Mouse (Mus musculus): ENCODE measurements at regions not wholly inside any gene's neighbourhood (a gene's known extent, or its start where the extent isn't known, plus 50 kb on each side); places are given as distances from the start of the nearest gene placed in this dataset.
"Not testable (repeated sequence)": the region's sequence is repeated elsewhere in the genome, so short reads cannot be mapped to it uniquely, and the experiment has no call there.

DNA sequence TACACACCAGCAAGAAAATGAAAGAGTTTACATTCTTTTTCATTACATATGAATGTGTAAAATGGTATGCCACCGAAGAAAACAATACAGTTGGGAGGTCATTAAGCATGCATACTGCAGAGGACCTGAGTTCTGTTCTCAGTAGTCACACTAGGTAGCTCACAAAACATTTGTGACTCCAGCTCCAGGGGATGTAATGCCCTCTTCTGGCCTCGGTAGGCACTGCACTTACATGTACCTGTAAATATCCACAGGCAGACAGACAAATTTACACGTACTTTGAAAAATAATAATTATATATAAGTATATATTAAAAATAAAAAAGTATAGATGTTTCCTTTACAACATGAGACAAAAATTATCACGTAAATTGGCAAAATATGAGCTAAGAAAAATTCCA is 342.3 kb upstream of the Gm28363 start:
- TF ChIP-seq GATA1 (IDR thresholded peaks at IDR 0.05; ENCODE audit: borderline replicate concordance, low read length), result no peak
- TF ChIP-seq CTCF (IDR thresholded peaks at IDR 0.05; ENCODE audit: low read depth, low read length), result 0 out of 2 replicates have a peak, but pooled peaks have one; percentile 5
- no peak for TF ChIP-seq POLR2AphosphoS5 (IDR thresholded peaks at IDR 0.05; ENCODE audit: insufficient replicate concordance, low read depth, low read length)
- Histone ChIP-seq H3K9me3 (replicated peaks) (peaks cover 16% of the 10 kb centered on the region), H3K36me3 (replicated peaks) (no peaks in the 10 kb centered on the region), H3K27me3 (ENCODE audit: insufficient read depth, low read length) (no peaks in the 10 kb centered on the region), H3K4me1 (ENCODE audit: insufficient read depth, low read depth, low read length) (no peaks in the 10 kb centered on the region), H3K4me3 (ENCODE audit: low read depth, low read length) (no peak overlapping the region)
- ATAC-seq (ENCODE audit: extremely low read depth, insufficient number of reproducible peaks, low FRiP score, poor library complexity, severe bottlenecking), result no peak
- no peak for DNase-seq (ENCODE audit: low spot score)

DNA sequence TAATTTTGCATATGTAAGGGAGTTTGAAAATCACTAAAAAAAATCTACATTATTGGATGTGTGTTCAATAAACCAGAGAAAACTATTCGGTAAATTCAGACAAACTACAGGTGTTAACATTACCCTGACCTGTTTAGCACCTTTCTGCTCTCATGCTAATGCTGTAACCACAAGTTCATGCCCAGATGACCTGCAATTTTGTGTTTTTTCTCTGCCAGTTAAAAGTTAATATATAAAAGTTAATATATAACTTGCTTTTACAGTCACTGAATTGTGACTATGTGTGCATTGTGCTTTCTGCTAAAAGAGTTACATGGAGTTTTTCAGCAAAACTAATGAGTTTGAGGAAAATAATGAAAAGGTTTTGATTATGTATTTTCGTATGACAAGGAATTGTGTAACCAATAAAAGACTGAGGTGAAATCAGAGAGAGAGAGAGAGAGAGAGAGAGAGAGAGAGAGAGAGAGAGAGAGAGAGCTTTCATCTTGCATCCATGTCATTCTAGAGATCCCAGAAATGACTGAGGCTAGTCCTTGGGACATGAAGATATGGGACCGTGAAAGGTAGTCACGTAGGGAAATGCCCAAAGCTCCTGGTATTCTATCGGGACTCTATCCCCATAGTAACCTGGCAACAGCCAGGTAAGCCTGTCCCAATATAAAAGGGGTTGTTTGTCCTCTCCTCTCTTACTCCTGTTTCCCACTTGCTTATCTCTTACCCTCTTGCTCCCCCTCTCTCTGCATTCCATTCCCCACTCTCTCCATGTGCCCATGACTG is 340.3 kb upstream of the Gm28363 start:
- no peak for ATAC-seq (ENCODE audit: extremely low read depth, insufficient number of reproducible peaks, low FRiP score, poor library complexity, severe bottlenecking)
- no peak for TF ChIP-seq POLR2AphosphoS5 (IDR thresholded peaks at IDR 0.05; ENCODE audit: insufficient replicate concordance, low read depth, low read length)
- TF ChIP-seq GATA1 (IDR thresholded peaks at IDR 0.05; ENCODE audit: borderline replicate concordance, low read length), result no peak
- no peak for TF ChIP-seq CTCF (IDR thresholded peaks at IDR 0.05; ENCODE audit: low read depth, low read length)
- TF ChIP-seq TAL1 (conservative IDR thresholded peaks at IDR 0.05; ENCODE audit: low read depth, low read length), result no peak
- TF ChIP-seq GATA2 (IDR thresholded peaks at IDR 0.05; ENCODE audit: borderline replicate concordance, low read depth, low read length), result no peak

DNA sequence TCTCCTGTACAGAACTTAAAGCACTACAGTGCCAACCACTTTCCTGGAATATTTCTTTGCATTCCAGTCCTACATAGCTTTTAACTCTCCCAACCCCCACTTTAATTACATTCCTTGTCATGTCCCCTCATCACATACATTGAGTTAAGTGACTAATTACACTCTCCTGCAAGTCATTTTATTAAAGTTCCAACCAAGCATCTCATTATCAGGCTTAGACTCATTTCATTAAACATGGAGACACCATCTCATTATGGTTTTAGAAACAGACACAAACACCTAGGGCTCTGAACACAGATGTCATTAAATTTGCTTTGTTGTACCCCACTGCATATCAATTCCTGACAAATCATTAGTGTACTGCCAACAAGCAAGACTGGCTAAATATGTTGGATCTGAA is 332.9 kb upstream of the Gm28363 start:
- DNase-seq (ENCODE audit: low spot score) (no peak), ATAC-seq (ENCODE audit: extremely low read depth, insufficient number of reproducible peaks, low FRiP score, poor library complexity, severe bottlenecking) (no peak)
- no peaks in the 10 kb centered on the region for H3K27me3 ChIP-seq (ENCODE audit: insufficient read depth, low read length)
- H3K9me3 ChIP-seq (replicated peaks), result peaks cover 3% of the 10 kb centered on the region; the same call in 1 of the 2 replicates
- H3K4me3 ChIP-seq (ENCODE audit: low read depth, low read length), result no peak overlapping the region
- no peaks in the 10 kb centered on the region for H3K36me3 ChIP-seq (replicated peaks)
- H3K4me1 ChIP-seq (ENCODE audit: insufficient read depth, low read depth, low read length), result no peaks in the 10 kb centered on the region
- TF ChIP-seq POLR2AphosphoS5 (IDR thresholded peaks at IDR 0.05; ENCODE audit: insufficient replicate concordance, low read depth, low read length) (no peak), CTCF (IDR thresholded peaks at IDR 0.05; ENCODE audit: low read depth, low read length) (no peak), TAL1 (conservative IDR thresholded peaks at IDR 0.05; ENCODE audit: low read depth, low read length) (no peak), GATA2 (IDR thresholded peaks at IDR 0.05; ENCODE audit: borderline replicate concordance, low read depth, low read length) (no peak), GATA1 (IDR thresholded peaks at IDR 0.05; ENCODE audit: borderline replicate concordance, low read length) (no peak)

More for the DNA sequence above, 340.3 kb upstream of the Gm28363 start:
- H3K36me3 ChIP-seq (replicated peaks), result no peaks in the 10 kb centered on the region
- no peaks in the 10 kb centered on the region for H3K27me3 ChIP-seq (ENCODE audit: insufficient read depth, low read length)
- no peak overlapping the region for H3K4me3 ChIP-seq (ENCODE audit: low read depth, low read length)
- peaks cover 14% of the 10 kb centered on the region for H3K9me3 ChIP-seq (replicated peaks)
- no peak for DNase-seq (ENCODE audit: low spot score)
- no peaks in the 10 kb centered on the region for H3K4me1 ChIP-seq (ENCODE audit: insufficient read depth, low read depth, low read length)

DNA sequence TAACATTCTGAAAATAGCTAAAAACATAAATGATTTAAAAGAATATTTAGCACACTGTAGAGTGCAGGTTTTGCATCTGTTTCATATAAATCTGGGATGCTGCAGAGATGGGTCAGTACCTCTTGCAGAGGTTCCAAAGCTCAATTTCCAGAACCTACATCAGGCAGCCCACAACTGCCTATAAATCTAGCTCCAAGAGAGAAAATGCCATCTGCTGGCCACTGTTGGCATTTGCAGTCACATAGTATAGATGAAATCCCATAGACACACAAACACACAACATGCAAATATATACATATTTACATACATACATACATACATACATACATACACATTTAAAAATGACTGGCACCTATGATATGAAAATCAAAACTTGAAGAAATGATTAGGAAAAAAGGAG is 284.6 kb upstream of the Gm28363 start:
- no peaks in the 10 kb centered on the region for H3K4me1 ChIP-seq (ENCODE audit: insufficient read depth, low read depth, low read length)
- TF ChIP-seq GATA2 (IDR thresholded peaks at IDR 0.05; ENCODE audit: borderline replicate concordance, low read depth, low read length), result no peak
- TF ChIP-seq POLR2AphosphoS5 (IDR thresholded peaks at IDR 0.05; ENCODE audit: insufficient replicate concordance, low read depth, low read length), result no peak
- TF ChIP-seq GATA1 (IDR thresholded peaks at IDR 0.05; ENCODE audit: borderline replicate concordance, low read length), result no peak
- no peak for TF ChIP-seq CTCF (IDR thresholded peaks at IDR 0.05; ENCODE audit: low read depth, low read length)
- no peak for TF ChIP-seq TAL1 (conservative IDR thresholded peaks at IDR 0.05; ENCODE audit: low read depth, low read length)
- H3K4me3 ChIP-seq (ENCODE audit: low read depth, low read length), result no peak overlapping the region
- no peaks in the 10 kb centered on the region for H3K27me3 ChIP-seq (ENCODE audit: insufficient read depth, low read length)
- H3K9me3 ChIP-seq (replicated peaks), result peaks cover 2% of the 10 kb centered on the region; the same call in 1 of the 2 replicates
- no peak for DNase-seq (ENCODE audit: low spot score)
- H3K36me3 ChIP-seq (replicated peaks), result no peaks in the 10 kb centered on the region
- ATAC-seq (ENCODE audit: extremely low read depth, insufficient number of reproducible peaks, low FRiP score, poor library complexity, severe bottlenecking), result no peak

DNA sequence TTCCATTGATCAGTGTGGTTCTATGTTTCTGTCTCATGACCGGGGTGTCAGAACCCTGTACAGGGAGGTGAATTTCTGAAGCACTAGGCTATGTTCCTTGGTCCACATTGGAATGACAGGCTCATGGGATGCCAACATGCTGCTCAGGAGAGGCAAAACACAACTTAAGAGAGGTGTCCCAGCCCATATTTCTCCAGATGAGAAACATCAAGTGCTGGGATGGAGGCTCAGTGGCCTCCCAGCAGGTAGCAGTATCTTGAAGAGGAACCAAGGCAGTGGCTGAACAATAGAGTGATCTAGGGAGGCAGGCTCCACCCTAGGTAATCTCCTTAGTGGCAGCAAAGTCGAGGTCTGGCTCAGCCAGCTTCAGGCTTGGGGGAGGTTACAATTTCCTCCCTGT is 239.2 kb upstream of the Gm28363 start:
- no peaks in the 10 kb centered on the region for H3K36me3 ChIP-seq (replicated peaks)
- DNase-seq (ENCODE audit: low spot score), result no peak
- H3K4me1 ChIP-seq (ENCODE audit: insufficient read depth, low read depth, low read length), result no peaks in the 10 kb centered on the region
- H3K4me3 ChIP-seq (ENCODE audit: low read depth, low read length), result no peak overlapping the region
- peaks cover 8% of the 10 kb centered on the region for H3K9me3 ChIP-seq (replicated peaks)
- no peaks in the 10 kb centered on the region for H3K27me3 ChIP-seq (ENCODE audit: insufficient read depth, low read length)
- no peak for ATAC-seq (ENCODE audit: extremely low read depth, insufficient number of reproducible peaks, low FRiP score, poor library complexity, severe bottlenecking)
- TF ChIP-seq GATA2 (IDR thresholded peaks at IDR 0.05; ENCODE audit: borderline replicate concordance, low read depth, low read length), result no peak

DNA sequence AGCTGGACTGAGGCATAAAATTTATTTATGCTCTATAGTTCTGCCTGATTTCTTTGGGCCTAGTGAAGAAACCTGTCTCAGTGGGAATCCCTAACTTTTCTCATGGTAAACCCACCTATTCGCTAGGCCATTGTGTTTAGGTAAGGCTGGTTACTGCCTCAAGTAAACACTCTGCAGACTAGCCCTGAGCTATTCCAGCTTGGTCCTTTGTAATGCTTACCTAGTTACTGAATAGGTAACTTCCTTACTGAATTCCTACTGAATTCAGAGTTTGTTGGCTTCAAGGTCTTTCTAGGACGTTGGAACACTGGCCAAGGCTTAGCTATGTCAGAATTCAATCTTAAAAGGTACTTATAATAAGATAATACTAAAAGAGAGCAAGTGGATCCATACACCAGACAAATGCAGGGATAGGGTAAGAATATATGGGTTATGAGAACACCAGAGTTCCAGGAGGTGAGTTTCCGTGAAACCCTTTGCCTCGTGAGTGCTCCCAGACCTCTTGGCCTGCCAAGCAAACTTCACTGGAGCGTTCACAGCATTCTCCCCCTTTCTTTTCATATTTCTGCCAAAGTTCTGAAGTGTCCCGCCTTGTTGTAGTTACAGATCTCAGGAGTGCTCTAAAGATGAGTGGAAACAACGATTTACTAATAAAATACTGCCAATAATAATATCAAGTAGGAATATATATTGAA is 238.6 kb upstream of the Gm28363 start:
- not testable (repeated sequence) for H3K4me3 ChIP-seq (ENCODE audit: low read depth, low read length); H3K36me3 ChIP-seq (replicated peaks); H3K4me1 ChIP-seq (ENCODE audit: insufficient read depth, low read depth, low read length); DNase-seq (ENCODE audit: low spot score); ATAC-seq (ENCODE audit: extremely low read depth, insufficient number of reproducible peaks, low FRiP score, poor library complexity, severe bottlenecking); H3K9me3 ChIP-seq (replicated peaks); H3K27me3 ChIP-seq (ENCODE audit: insufficient read depth, low read length)

DNA sequence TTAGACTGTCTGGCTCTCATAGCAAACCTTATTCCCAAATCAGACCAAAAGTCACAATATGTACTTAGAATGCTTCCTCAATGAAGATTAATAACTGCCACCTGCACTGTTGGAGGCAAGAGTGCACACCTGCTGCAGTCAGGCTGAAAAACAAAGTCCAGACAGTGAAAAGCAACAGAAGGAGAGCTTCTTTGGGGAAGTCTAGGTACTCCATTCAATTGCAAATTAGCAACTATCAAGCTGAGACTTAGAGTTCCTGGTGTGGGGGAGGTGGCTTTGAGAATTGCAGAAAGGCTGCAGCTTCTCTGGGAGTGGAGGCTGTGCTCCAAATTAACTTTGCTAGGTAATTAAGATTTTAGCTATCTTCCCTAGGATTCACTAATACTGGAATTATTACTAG is 237.8 kb upstream of the Gm28363 start:
- not testable (repeated sequence) for H3K4me1 ChIP-seq (ENCODE audit: insufficient read depth, low read depth, low read length); DNase-seq (ENCODE audit: low spot score); H3K27me3 ChIP-seq (ENCODE audit: insufficient read depth, low read length); ATAC-seq (ENCODE audit: extremely low read depth, insufficient number of reproducible peaks, low FRiP score, poor library complexity, severe bottlenecking); H3K9me3 ChIP-seq (replicated peaks); H3K36me3 ChIP-seq (replicated peaks); H3K4me3 ChIP-seq (ENCODE audit: low read depth, low read length)
